Mouse (Mus musculus) testis, adult 2 months (tissue): ENCODE results near the gene Tmem115.

Experiments used
- CTCF ChIP-seq: fragments of 200-500 bp; IDR thresholded peaks from 2 replicates; pipeline ENCODE4 v1.5.1; 2012; ENCODE audit warnings: low read depth, mild to moderate bottlenecking, inconsistent platforms, low read length, moderate library complexity; ENCODE audit not compliant: control insufficient read depth, insufficient read depth, insufficient replicate concordance
- POLR2A ChIP-seq: fragments of 200-500 bp; IDR thresholded peaks from 2 replicates; pipeline ENCODE4 v1.6.1; 2012; ENCODE audit warnings: low read depth, mild to moderate bottlenecking, inconsistent platforms, low read length, moderate library complexity; ENCODE audit not compliant: control insufficient read depth

- TF ChIP-seq POLR2A (no peak), CTCF (no peak)
These were observed 19.1 kb downstream of the Tmem115 start for GRCm38 (mm10) chr9:107552690-107553393.
